In genomic region chr2:63090447-63090846, GRCm38 (mm10) we compare ENCODE assay signal across 32 mouse cellular contexts.
"Had no signal": no experiment of that assay in that cellular context is flagged by ENCODE, and none has a peak within 500 bp of the region (broad histone marks: within the 10 kb centered on the region; RNA-seq: fewer than 3 reads in every experiment).

No protein-coding gene starts in this region.

- H3K4me1 ChIP-seq: heart, embryonic 10.5 days; heart, embryonic 12.5 days; heart, embryonic 13.5 days; heart, embryonic 15.5 days; hindbrain, embryonic 12.5 days; hindbrain, embryonic 13.5 days; hindbrain, embryonic 15.5 days; kidney, embryonic 15.5 days had no signal

- ATAC-seq: hindbrain, embryonic 16.5 days; hindbrain, postnatal 0 days; inflammation-experienced regulatory T-cells, adult 6 months had no signal

- H3K9me3 ChIP-seq: heart, embryonic 10.5 days; heart, embryonic 12.5 days; heart, embryonic 13.5 days; heart, embryonic 15.5 days; hindbrain, embryonic 12.5 days; hindbrain, embryonic 13.5 days; hindbrain, embryonic 15.5 days; kidney, embryonic 15.5 days had no signal

- H3K36me3 ChIP-seq: heart, embryonic 10.5 days; heart, embryonic 12.5 days; heart, embryonic 13.5 days; heart, embryonic 15.5 days; hindbrain, embryonic 12.5 days; hindbrain, embryonic 13.5 days; hindbrain, embryonic 15.5 days; kidney, embryonic 15.5 days had no signal

- H3K27me3 ChIP-seq: heart, embryonic 12.5 days; heart, embryonic 13.5 days; heart, embryonic 15.5 days; hindbrain, embryonic 12.5 days; hindbrain, embryonic 13.5 days; hindbrain, embryonic 15.5 days; kidney, embryonic 15.5 days had no signal

- H3K4me3 ChIP-seq: heart, embryonic 10.5 days; heart, embryonic 12.5 days; heart, embryonic 13.5 days; heart, embryonic 15.5 days; hindbrain, embryonic 12.5 days; hindbrain, embryonic 13.5 days; hindbrain, embryonic 15.5 days; kidney, embryonic 15.5 days; layer of hippocampus, adult 2 months; left cerebral cortex, adult 2 months had no signal

- H3K4me2 ChIP-seq: heart, embryonic 11.5 days; heart, embryonic 12.5 days; heart, embryonic 13.5 days; heart, embryonic 15.5 days; hindbrain, embryonic 12.5 days; hindbrain, embryonic 13.5 days; hindbrain, embryonic 14.5 days; hindbrain, embryonic 15.5 days; kidney, embryonic 15.5 days had no signal

- DNase-seq: heart, postnatal 10 days; heart, postnatal 14 days; heart, postnatal 36 days; heart, postnatal 4 days; kidney, adult 11 months; kidney, adult 18-20 months; kidney, adult 2 months; kidney, adult 8-10 months; kidney, adult 9 months; kidney, postnatal 10 days; kidney, postnatal 14 days; kidney, postnatal 25 days; kidney, postnatal 36 days; kidney, postnatal 4 days; layer of hippocampus, adult 9-11 months; layer of hippocampus, postnatal 36 days had no signal

- H3K27ac ChIP-seq: heart, embryonic 10.5 days; heart, embryonic 13.5 days; heart, embryonic 15.5 days; hindbrain, embryonic 12.5 days; hindbrain, embryonic 13.5 days; hindbrain, embryonic 14.5 days; hindbrain, embryonic 15.5 days; hindbrain, postnatal 0 days; kidney, embryonic 15.5 days; kidney, postnatal 0 days; layer of hippocampus, adult 2 months; left cerebral cortex, adult 2 months had no signal

- H3K9ac ChIP-seq: heart, embryonic 12.5 days; heart, embryonic 13.5 days; heart, embryonic 15.5 days; hindbrain, embryonic 12.5 days; hindbrain, embryonic 13.5 days; hindbrain, embryonic 14.5 days; hindbrain, embryonic 15.5 days; kidney, embryonic 15.5 days had no signal
